7 mouse cellular contexts compared by ENCODE assay signal in genomic region chr3:67582273-67583124, GRCm38 (mm10). TPM values are rescaled to one million over a fixed set of nuclear protein-coding genes. Genes with fewer than 3 reads are reported as not detected.
DNase-seq lines count a peak whose midpoint lies in the region; ATAC-seq and TF ChIP-seq lines count a peak whose summit lies in the region.

Gene Mfsd1 (plus strand): TSS chr3:67582741.

- 3% methylated on average over 54 of the region's 54 CpGs for WGBS in intestine, embryonic 16.5 days
- WGBS in midbrain, embryonic 12.5 days = 4% methylated on average over 53 of the region's 54 CpGs
- 4% methylated on average over 54 of the region's 54 CpGs for WGBS in small intestine, adult 2 months

- peaks cover 6% of the 10 kb centered on the region; the same call in 1 of the 2 replicates for H3K4me1 ChIP-seq in intestine, embryonic 16.5 days (ENCODE audit: control insufficient read depth, insufficient read depth, low read length)
- H3K4me1 ChIP-seq in midbrain, embryonic 12.5 days = peaks cover 15% of the 10 kb centered on the region
- H3K4me1 ChIP-seq in small intestine, adult 2 months (ENCODE audit: control insufficient read depth, insufficient read depth, insufficient read length, low read length) = no peaks in the 10 kb centered on the region

- TF ChIP-seq POLR2A in small intestine, adult 2 months (IDR thresholded peaks at IDR 0.05; ENCODE audit: low read depth, low read length) = peak; percentile 52; the same call in 1 of the 2 replicates

- H3K9me3 ChIP-seq in intestine, embryonic 16.5 days (ENCODE audit: control insufficient read depth, low read length) = no peaks in the 10 kb centered on the region
- H3K9me3 ChIP-seq in midbrain, embryonic 12.5 days = no peaks in the 10 kb centered on the region

- ATAC-seq in intestine, embryonic 16.5 days = peak; percentile 94
- peak; percentile 94 for ATAC-seq in midbrain, embryonic 12.5 days (ENCODE audit: low FRiP score, low read depth)

- peak within 1 kb of the TSS; percentile 86 for H3K4me2 ChIP-seq in intestine, embryonic 16.5 days (ENCODE audit: low read depth, low read length)
- H3K4me2 ChIP-seq in midbrain, embryonic 12.5 days (replicated peaks) = peak within 1 kb of the TSS; percentile 89

- no peak for TF ChIP-seq CTCF in small intestine, adult 2 months (IDR thresholded peaks at IDR 0.05; ENCODE audit: extremely low read depth, insufficient read length, insufficient replicate concordance, low read depth, low read length)

- H3K27ac ChIP-seq in intestine, embryonic 16.5 days (ENCODE audit: low read length) = peak within 1 kb of the TSS; percentile 76
- peak within 1 kb of the TSS; percentile 66 for H3K27ac ChIP-seq in midbrain, embryonic 12.5 days (replicated peaks)
- H3K27ac ChIP-seq in small intestine, adult 2 months (ENCODE audit: insufficient read depth, low read depth, low read length) = peak within 1 kb of the TSS; percentile 9; the same call in 1 of the 2 replicates

- intact Hi-C loops in left cerebral cortex, postnatal 4 days (cut with DNase I) = no loop called here

- peak within 1 kb of the TSS; percentile 89 for H3K9ac ChIP-seq in intestine, embryonic 16.5 days (ENCODE audit: low read depth, low read length)
- peak within 1 kb of the TSS; percentile 81 for H3K9ac ChIP-seq in midbrain, embryonic 12.5 days (replicated peaks)

- H3K36me3 ChIP-seq in intestine, embryonic 16.5 days (ENCODE audit: control insufficient read depth, insufficient read depth, low read length) = no peaks in the 10 kb centered on the region
- H3K36me3 ChIP-seq in midbrain, embryonic 12.5 days = peaks cover 17% of the 10 kb centered on the region
- peaks cover 4% of the 10 kb centered on the region; the same call in 1 of the 2 replicates for H3K36me3 ChIP-seq in small intestine, adult 2 months (ENCODE audit: control insufficient read depth, insufficient read depth, low read length)

- H3K27me3 ChIP-seq in intestine, embryonic 16.5 days (replicated peaks; ENCODE audit: control insufficient read depth, insufficient read depth, low read length) = no peaks in the 10 kb centered on the region
- H3K27me3 ChIP-seq in midbrain, embryonic 12.5 days = peaks cover 8% of the 10 kb centered on the region
- H3K27me3 ChIP-seq in small intestine, adult 2 months (ENCODE audit: control insufficient read depth, insufficient read depth, low read length) = no peaks in the 10 kb centered on the region

- peak within 1 kb of the TSS; percentile 97 for H3K4me3 ChIP-seq in intestine, embryonic 16.5 days (ENCODE audit: low read length)
- peak within 1 kb of the TSS; percentile 73 for H3K4me3 ChIP-seq in midbrain, embryonic 12.5 days
- H3K4me3 ChIP-seq in small intestine, adult 2 months (ENCODE audit: low read depth, low read length) = peak within 1 kb of the TSS; percentile 93

- DNase-seq in adrenal gland, adult 8-10 months = peak; percentile 81
- peak; percentile 92 for DNase-seq in embryo, embryonic 9.5 days (ENCODE audit: extremely low spot score)
- DNase-seq in gastrocnemius, postnatal 4 days (ENCODE audit: low spot score in 2 of 2) = peak; percentile 81 to 84
- DNase-seq in left cerebral cortex, postnatal 4 days = peak; percentile 90

RNA-seq across cellular contexts. Expression of gene Mfsd1, which starts in this region (rescaled TPM):
- 10 to 100 TPM; 70.1 to 80.2 (median 74.4) TPM for total RNA-seq in adrenal gland, adult 8-10 months (2022)
- 10 to 100 TPM; 35.4 to 36.9 TPM for total RNA-seq in gastrocnemius, postnatal 4 days (2021)
- polyA plus RNA-seq in intestine, embryonic 16.5 days (2015; fragmentation: Nextera tagmentation; extraction: Ambion mirVana) = 61.2 and 70.0 TPM in 2 replicates
- 10 to 100 TPM; 37.2 to 38.8 TPM for total RNA-seq in left cerebral cortex, postnatal 4 days (2021)
- 53.9 and 56.3 TPM in 2 replicates for polyA plus RNA-seq in midbrain, embryonic 12.5 days (2016; fragmentation: Nextera tagmentation; extraction: Ambion mirVana)
- 14.6 and 25.8 TPM in 2 replicates for polyA plus RNA-seq in small intestine, adult 2 months (2012; rRNA removed)

Comparison
In these comparisons a context has a peak if more than half of its experiments do, and no peak if none do; other contexts are left out.
1. Peak in every context shown above with its lines: DNase-seq, ATAC-seq, H3K4me3 ChIP-seq and H3K27ac ChIP-seq.
2. H3K27ac ChIP-seq: peak in every context shown above with its lines; median percentile 76 in intestine, embryonic 16.5 days; 66 in midbrain, embryonic 12.5 days; 9 in small intestine, adult 2 months.